Mouse (Mus musculus): ENCODE data around the gene Trappc12. TPM values are rescaled to one million over a fixed set of nuclear protein-coding genes. Genes with fewer than 3 reads are reported as not detected.

The Trappc12 gene
- polyA plus RNA-seq, 1 experiment: 30.1 TPM

- no peak overlapping the region for H3K27ac ChIP-seq (ENCODE audit: insufficient read depth, low read depth, low read length)
- no peaks in the 10 kb centered on the region for H3K4me1 ChIP-seq (ENCODE audit: control insufficient read depth, insufficient read depth, low read length)
- no peak for DNase-seq
- H3K4me3 ChIP-seq (ENCODE audit: insufficient read depth, low read depth, low read length): no peak overlapping the region
- H3K27me3 ChIP-seq (replicated peaks; ENCODE audit: control insufficient read depth, insufficient read depth, low read length): no peaks in the 10 kb centered on the region
- TF ChIP-seq POLR2A (IDR thresholded peaks at IDR 0.05; ENCODE audit: low read depth, low read length) (no peak), CTCF (conservative IDR thresholded peaks at IDR 0.05; ENCODE audit: insufficient read depth, insufficient read length, low read depth, low read length) (peak; percentile 59)
- WGBS: 89% methylated on average over 3 of the region's 3 CpGs
- H3K36me3 ChIP-seq (ENCODE audit: control insufficient read depth, insufficient read depth, low read length): no peaks in the 10 kb centered on the region
Measured at GRCm38 (mm10) chr12:28773815-28774214, 23.5 kb upstream of the Trappc12 start.

DNA sequence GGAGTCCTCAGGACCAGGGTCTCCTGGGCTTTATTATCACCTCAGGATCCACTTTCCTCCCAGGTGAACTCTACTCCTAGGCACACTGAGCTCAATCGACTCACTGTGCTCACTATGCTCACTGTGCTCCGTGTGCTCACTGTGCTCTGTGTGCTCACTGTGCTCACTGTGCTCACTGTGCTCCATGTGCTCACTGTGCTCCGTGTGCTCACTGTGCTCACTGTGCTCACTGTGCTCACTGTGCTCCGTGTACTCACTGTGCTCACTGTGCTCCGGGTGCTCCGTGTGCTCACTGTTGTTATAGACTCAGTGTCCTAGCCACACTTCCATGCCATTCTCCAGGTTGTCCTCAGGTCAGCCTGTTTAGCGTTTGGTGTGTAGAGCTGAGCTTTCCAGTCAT is 19.7 kb upstream of the Trappc12 start:
- Histone ChIP-seq H3K36me3 (ENCODE audit: control insufficient read depth, insufficient read depth, low read length) (no peaks in the 10 kb centered on the region), H3K27ac (ENCODE audit: insufficient read depth, low read depth, low read length) (no peak overlapping the region), H3K4me3 (ENCODE audit: insufficient read depth, low read depth, low read length) (no peak overlapping the region), H3K4me1 (ENCODE audit: control insufficient read depth, insufficient read depth, low read length) (no peaks in the 10 kb centered on the region), H3K27me3 (replicated peaks; ENCODE audit: control insufficient read depth, insufficient read depth, low read length) (no peaks in the 10 kb centered on the region)
- no peak for DNase-seq
- TF ChIP-seq CTCF (conservative IDR thresholded peaks at IDR 0.05; ENCODE audit: insufficient read depth, insufficient read length, low read depth, low read length) (no peak), POLR2A (IDR thresholded peaks at IDR 0.05; ENCODE audit: low read depth, low read length) (no peak)
- WGBS: 94% methylated on average over 7 of the region's 7 CpGs

- Histone ChIP-seq H3K36me3 (ENCODE audit: control insufficient read depth, insufficient read depth, low read length) (no peaks in the 10 kb centered on the region), H3K27me3 (replicated peaks; ENCODE audit: control insufficient read depth, insufficient read depth, low read length) (no peaks in the 10 kb centered on the region), H3K4me1 (ENCODE audit: control insufficient read depth, insufficient read depth, low read length) (peaks cover 4% of the 10 kb centered on the region; the same call in 1 of the 2 replicates), H3K27ac (ENCODE audit: insufficient read depth, low read depth, low read length) (peak overlapping the region; percentile 79), H3K4me3 (ENCODE audit: insufficient read depth, low read depth, low read length) (no peak overlapping the region)
- TF ChIP-seq POLR2A (IDR thresholded peaks at IDR 0.05; ENCODE audit: low read depth, low read length) (no peak), CTCF (conservative IDR thresholded peaks at IDR 0.05; ENCODE audit: insufficient read depth, insufficient read length, low read depth, low read length) (no peak)
- WGBS: 25% methylated on average over 4 of the region's 4 CpGs
- DNase-seq: peak; percentile 76
Measured at GRCm38 (mm10) chr12:28756019-28756418, 5.7 kb upstream of the Trappc12 start.

GRCm38 (mm10) chr12:28751508-28752263 is 1.4 kb upstream of the Trappc12 start, which contains the start of gene Eipr1:
Eipr1 (plus strand) TSS chr12:28751803.
- peak within 1 kb of the TSS; percentile 44; the same call in 1 of the 2 replicates for H3K27ac ChIP-seq (ENCODE audit: insufficient read depth, low read depth, low read length)
- TF ChIP-seq CTCF (conservative IDR thresholded peaks at IDR 0.05; ENCODE audit: insufficient read depth, insufficient read length, low read depth, low read length) (no peak), POLR2A (IDR thresholded peaks at IDR 0.05; ENCODE audit: low read depth, low read length) (peak; percentile 26)
- peak; percentile 97 for DNase-seq
- peak within 1 kb of the TSS; percentile 95 for H3K4me3 ChIP-seq (ENCODE audit: insufficient read depth, low read depth, low read length)
- peaks cover 10% of the 10 kb centered on the region; the same call in 1 of the 2 replicates for H3K4me1 ChIP-seq (ENCODE audit: control insufficient read depth, insufficient read depth, low read length)
- H3K27me3 ChIP-seq (replicated peaks; ENCODE audit: control insufficient read depth, insufficient read depth, low read length): no peaks in the 10 kb centered on the region
- WGBS: 3% methylated on average over 36 of the region's 36 CpGs
- no peaks in the 10 kb centered on the region for H3K36me3 ChIP-seq (ENCODE audit: control insufficient read depth, insufficient read depth, low read length)

- Histone ChIP-seq H3K4me3 (ENCODE audit: insufficient read depth, low read depth, low read length) (no peak overlapping the region), H3K27me3 (replicated peaks; ENCODE audit: control insufficient read depth, insufficient read depth, low read length) (no peaks in the 10 kb centered on the region), H3K27ac (ENCODE audit: insufficient read depth, low read depth, low read length) (no peak overlapping the region), H3K4me1 (ENCODE audit: control insufficient read depth, insufficient read depth, low read length) (peaks cover 6% of the 10 kb centered on the region; the same call in 1 of the 2 replicates), H3K36me3 (ENCODE audit: control insufficient read depth, insufficient read depth, low read length) (no peaks in the 10 kb centered on the region)
- DNase-seq: no peak
- TF ChIP-seq CTCF (conservative IDR thresholded peaks at IDR 0.05; ENCODE audit: insufficient read depth, insufficient read length, low read depth, low read length): no peak
- no peak for TF ChIP-seq POLR2A (IDR thresholded peaks at IDR 0.05; ENCODE audit: low read depth, low read length)
- 98% methylated on average over 5 of the region's 5 CpGs for WGBS
Measured at GRCm38 (mm10) chr12:28750876-28751275, 604 bp upstream of the Trappc12 start.

GRCm38 (mm10) chr12:28743328-28743727 is 6.9 kb downstream of the Trappc12 start:
- WGBS: 65% methylated on average over 3 of the region's 3 CpGs
- Histone ChIP-seq H3K4me3 (ENCODE audit: insufficient read depth, low read depth, low read length) (no peak overlapping the region), H3K27ac (ENCODE audit: insufficient read depth, low read depth, low read length) (no peak overlapping the region), H3K27me3 (replicated peaks; ENCODE audit: control insufficient read depth, insufficient read depth, low read length) (no peaks in the 10 kb centered on the region), H3K36me3 (ENCODE audit: control insufficient read depth, insufficient read depth, low read length) (no peaks in the 10 kb centered on the region), H3K4me1 (ENCODE audit: control insufficient read depth, insufficient read depth, low read length) (no peaks in the 10 kb centered on the region)
- TF ChIP-seq POLR2A (IDR thresholded peaks at IDR 0.05; ENCODE audit: low read depth, low read length): no peak
- TF ChIP-seq CTCF (conservative IDR thresholded peaks at IDR 0.05; ENCODE audit: insufficient read depth, insufficient read length, low read depth, low read length): no peak
- no peak for DNase-seq

DNA sequence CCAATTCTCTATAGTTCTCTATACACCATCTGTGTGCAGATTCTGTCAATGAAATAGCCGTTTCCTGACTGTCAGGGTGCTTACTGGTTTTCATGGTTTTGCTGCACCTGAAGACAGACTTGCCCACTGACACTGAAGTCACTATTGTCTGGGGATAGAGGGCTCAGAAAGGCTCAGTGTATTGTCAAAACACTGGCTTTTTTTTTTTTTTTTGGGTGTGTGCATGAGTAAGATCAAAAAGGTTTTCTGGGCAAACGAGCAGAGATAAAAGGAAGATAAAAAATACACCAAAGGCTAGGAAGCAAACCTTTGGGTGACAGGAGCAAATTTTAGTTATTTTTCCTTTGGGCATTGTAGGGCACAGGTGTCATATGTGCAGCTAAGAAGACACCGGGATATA is 15.0 kb downstream of the Trappc12 start:
- TF ChIP-seq CTCF (conservative IDR thresholded peaks at IDR 0.05; ENCODE audit: insufficient read depth, insufficient read length, low read depth, low read length) (no peak), POLR2A (IDR thresholded peaks at IDR 0.05; ENCODE audit: low read depth, low read length) (no peak)
- Histone ChIP-seq H3K27ac (ENCODE audit: insufficient read depth, low read depth, low read length) (no peak overlapping the region), H3K36me3 (ENCODE audit: control insufficient read depth, insufficient read depth, low read length) (peaks cover 2% of the 10 kb centered on the region; the same call in 1 of the 2 replicates), H3K4me1 (ENCODE audit: control insufficient read depth, insufficient read depth, low read length) (no peaks in the 10 kb centered on the region), H3K27me3 (replicated peaks; ENCODE audit: control insufficient read depth, insufficient read depth, low read length) (no peaks in the 10 kb centered on the region), H3K4me3 (ENCODE audit: insufficient read depth, low read depth, low read length) (no peak overlapping the region)
- WGBS: 94% methylated on average over 3 of the region's 3 CpGs
- no peak for DNase-seq
